Mouse (Mus musculus): ENCODE results near the gene Meox1.

Meox1 gene

DNA sequence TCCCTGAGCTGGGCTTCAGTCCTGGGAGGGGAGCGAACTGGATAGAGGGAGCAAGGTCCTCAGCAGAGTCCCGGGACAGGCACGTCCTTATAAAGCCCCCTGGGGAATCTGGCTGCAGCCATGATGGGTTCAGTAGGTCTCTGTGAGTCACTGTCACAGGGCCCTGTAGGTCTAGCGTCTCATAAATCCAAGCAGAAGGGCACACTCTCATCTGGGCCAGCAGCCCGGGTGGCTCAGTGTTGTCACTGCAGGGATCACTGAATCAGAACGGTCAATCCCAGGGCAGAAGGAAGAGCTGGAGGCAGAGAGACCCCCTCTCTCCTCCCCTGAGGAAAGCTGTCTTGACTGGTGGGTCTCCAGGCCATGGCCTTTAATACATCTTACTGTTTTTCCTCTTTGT lies 14.6 kb upstream of the Meox1 start:
- in situ Hi-C loops (cut with MboI; ENCODE audit: low pct_unique_long_range_greater_than_20kb in 1 of 2, low sequenced_read_pairs in 2 of 2, unreplicated experiment in 1 of 2) = no loop called here

- in situ Hi-C loops (cut with MboI; ENCODE audit: low pct_unique_long_range_greater_than_20kb in 1 of 2, low sequenced_read_pairs in 2 of 2, unreplicated experiment in 1 of 2) = no loop called here
These were observed 10.9 kb upstream of the Meox1 start for GRCm38 (mm10) chr11:101905115-101905514.

GRCm38 (mm10) chr11:101901309-101901708 lies 7.1 kb upstream of the Meox1 start:
- in situ Hi-C loops (cut with MboI; ENCODE audit: low pct_unique_long_range_greater_than_20kb in 1 of 2, low sequenced_read_pairs in 2 of 2, unreplicated experiment in 1 of 2) = loop anchor here in 1 of 2 experiments (5.0 kb wide), 1 partner anchor 59 kb away; no protein-coding TSS in a partner anchor

GRCm38 (mm10) chr11:101898328-101898727 lies 4.2 kb upstream of the Meox1 start:
- in situ Hi-C loops (cut with MboI; ENCODE audit: low pct_unique_long_range_greater_than_20kb in 1 of 2, low sequenced_read_pairs in 2 of 2, unreplicated experiment in 1 of 2) = no loop called here

DNA sequence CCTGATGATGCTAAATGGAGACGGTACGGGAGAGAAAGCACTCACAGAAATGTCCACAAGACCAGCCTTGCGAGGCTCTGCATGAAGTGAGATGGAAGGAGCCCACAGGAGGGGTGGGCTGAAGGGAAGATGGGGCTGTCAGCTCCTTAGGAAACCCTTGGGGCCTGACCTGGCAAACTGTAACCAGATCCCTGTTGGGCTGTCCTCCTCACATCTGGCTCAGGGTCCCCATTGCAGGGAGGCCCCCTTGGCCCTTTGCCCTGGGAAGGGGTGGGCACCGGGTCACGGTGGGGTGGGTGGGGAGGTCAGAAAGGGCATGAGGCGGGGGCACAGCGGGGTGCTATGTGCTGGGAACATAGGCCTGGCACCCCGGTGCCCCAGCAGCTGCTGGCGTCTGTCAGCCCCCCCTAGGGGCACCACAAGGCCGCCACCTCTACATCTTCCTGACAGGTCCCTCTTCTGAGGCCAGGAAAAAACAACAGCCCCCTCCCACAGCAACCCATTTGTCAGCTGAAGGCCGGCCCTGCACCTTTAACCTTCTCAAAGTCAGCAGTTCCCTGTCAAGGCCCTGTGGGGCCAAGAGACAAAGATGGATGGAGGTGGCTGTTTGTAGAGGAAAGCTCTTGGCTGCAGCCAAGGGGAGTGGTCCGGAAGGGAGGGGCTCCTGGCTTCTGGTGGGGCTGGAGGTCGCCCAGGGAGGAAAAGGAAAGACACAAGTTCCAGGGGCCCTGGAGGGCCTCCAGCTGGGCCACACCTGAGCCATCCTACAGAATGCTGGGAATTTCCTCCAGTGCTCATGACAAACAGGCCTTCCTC lies 2.6 kb upstream of the Meox1 start:
- in situ Hi-C loops (cut with MboI; ENCODE audit: low pct_unique_long_range_greater_than_20kb in 1 of 2, low sequenced_read_pairs in 2 of 2, unreplicated experiment in 1 of 2) = no loop called here

DNA sequence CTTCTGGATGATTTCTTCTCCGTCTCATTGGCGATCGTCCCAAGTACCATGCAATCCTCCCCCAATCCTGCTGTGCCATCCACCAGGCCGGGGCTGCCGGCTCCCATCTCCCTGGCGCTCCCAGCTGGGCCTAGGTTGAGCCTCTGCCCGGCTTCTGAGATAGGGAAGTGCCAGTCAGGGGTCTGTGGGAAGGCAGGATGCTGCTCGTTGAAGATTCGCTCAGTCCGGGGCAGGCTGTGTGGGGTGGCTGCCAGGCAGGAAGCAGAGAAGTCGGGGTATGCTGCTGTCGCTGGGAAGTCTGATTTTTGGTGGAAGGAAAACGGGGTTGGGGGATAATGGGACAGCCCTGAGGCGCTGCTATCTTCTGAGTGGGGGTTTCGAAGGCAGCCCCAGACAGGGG lies 614 bp downstream of the Meox1 start:
- in situ Hi-C loops (cut with MboI; ENCODE audit: low pct_unique_long_range_greater_than_20kb in 1 of 2, low sequenced_read_pairs in 2 of 2, unreplicated experiment in 1 of 2) = no loop called here

DNA sequence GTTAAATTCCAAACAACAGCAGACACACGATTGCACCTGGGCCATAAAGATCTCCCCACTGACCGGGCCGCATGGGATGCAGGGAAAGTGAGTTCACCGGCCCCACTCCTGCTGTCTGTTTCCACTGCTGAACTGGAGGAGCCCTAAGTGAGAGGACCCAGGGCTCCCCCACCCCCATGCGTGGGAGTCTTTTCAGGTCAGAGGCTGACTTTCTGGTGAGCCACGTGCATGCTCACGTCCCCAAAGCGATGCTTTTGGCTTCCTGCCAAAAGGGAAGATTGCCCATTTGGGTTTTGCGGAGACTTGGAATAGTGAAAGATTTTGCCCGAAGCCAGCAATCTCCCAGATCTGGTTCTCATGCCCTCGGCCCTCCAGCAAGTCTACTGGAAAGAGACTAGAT lies 2.7 kb downstream of the Meox1 start:
- in situ Hi-C loops (cut with MboI; ENCODE audit: low pct_unique_long_range_greater_than_20kb in 1 of 2, low sequenced_read_pairs in 2 of 2, unreplicated experiment in 1 of 2) = no loop called here

DNA sequence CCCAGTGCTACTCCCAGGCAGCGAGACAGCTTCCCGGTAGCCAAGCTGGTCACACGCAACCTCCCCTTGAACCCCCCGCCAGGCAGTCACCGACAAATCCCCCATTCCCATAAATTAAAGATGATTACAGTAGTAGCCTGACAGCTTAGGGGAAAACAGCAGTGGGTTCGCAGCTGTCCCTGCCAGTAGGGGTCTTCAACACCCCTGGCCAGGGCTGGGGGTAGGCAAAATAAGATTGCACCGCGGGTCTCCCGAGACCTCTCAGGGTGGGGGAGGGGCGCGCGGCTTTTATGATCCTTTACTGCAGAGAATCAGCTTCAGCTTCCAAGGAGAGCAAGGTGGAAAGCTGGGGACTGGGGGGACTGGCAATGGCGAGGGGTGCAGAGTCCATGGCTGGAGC lies 4.4 kb downstream of the Meox1 start:
- in situ Hi-C loops (cut with MboI; ENCODE audit: low pct_unique_long_range_greater_than_20kb in 1 of 2, low sequenced_read_pairs in 2 of 2, unreplicated experiment in 1 of 2) = no loop called here

GRCm38 (mm10) chr11:101888820-101889219 lies 5.4 kb downstream of the Meox1 start:
- in situ Hi-C loops (cut with MboI; ENCODE audit: low pct_unique_long_range_greater_than_20kb in 1 of 2, low sequenced_read_pairs in 2 of 2, unreplicated experiment in 1 of 2) = no loop called here

DNA sequence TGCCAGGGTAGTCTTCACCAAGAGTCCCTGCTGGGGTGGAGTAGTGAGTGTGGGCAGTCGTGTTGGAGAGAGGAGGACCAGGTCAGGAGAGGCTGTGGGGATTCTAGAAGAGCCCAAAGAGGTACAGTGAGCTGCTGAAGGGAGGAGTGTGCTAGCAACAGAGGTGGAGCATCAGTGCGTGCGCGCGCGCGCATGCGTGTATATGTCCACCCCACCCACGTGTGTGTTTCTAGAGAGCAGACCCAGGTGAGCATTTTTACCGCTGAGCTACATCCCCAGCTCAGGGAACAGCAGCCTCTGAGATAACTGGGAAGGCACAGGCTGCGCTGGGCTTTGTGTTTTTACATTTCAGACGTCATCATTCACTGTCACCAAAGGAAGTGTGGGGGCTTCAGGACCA lies 7.7 kb downstream of the Meox1 start:
- in situ Hi-C loops (cut with MboI; ENCODE audit: low pct_unique_long_range_greater_than_20kb in 1 of 2, low sequenced_read_pairs in 2 of 2, unreplicated experiment in 1 of 2) = no loop called here

- in situ Hi-C loops (cut with MboI; ENCODE audit: low pct_unique_long_range_greater_than_20kb in 1 of 2, low sequenced_read_pairs in 2 of 2, unreplicated experiment in 1 of 2) = no loop called here
These were observed 8.3 kb downstream of the Meox1 start for GRCm38 (mm10) chr11:101885881-101886319.

- in situ Hi-C loops (cut with MboI; ENCODE audit: low pct_unique_long_range_greater_than_20kb in 1 of 2, low sequenced_read_pairs in 2 of 2, unreplicated experiment in 1 of 2) = no loop called here
These were observed 8.9 kb downstream of the Meox1 start for GRCm38 (mm10) chr11:101885232-101885631.

DNA sequence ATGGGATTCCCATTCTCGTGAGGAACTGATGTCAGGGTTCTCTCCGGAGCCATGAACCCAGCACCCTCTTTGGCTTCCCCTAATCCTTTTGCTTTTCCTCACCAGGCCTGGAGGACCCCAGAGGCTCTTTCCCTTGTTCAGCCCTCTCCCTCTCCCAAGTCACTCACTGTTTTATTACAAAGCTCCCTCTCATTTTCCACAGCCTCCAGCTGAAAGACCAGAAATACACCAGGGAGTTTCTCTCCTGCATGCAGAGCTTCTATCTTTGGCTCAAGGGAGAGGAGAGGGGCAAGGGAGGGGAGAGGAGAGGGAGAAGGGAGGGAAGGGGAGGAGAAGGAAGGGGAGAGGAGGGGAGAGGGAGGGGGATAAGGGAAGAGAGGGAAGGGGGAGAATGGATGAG lies 10.3 kb downstream of the Meox1 start:
- in situ Hi-C loops (cut with MboI; ENCODE audit: low pct_unique_long_range_greater_than_20kb in 1 of 2, low sequenced_read_pairs in 2 of 2, unreplicated experiment in 1 of 2) = no loop called here

DNA sequence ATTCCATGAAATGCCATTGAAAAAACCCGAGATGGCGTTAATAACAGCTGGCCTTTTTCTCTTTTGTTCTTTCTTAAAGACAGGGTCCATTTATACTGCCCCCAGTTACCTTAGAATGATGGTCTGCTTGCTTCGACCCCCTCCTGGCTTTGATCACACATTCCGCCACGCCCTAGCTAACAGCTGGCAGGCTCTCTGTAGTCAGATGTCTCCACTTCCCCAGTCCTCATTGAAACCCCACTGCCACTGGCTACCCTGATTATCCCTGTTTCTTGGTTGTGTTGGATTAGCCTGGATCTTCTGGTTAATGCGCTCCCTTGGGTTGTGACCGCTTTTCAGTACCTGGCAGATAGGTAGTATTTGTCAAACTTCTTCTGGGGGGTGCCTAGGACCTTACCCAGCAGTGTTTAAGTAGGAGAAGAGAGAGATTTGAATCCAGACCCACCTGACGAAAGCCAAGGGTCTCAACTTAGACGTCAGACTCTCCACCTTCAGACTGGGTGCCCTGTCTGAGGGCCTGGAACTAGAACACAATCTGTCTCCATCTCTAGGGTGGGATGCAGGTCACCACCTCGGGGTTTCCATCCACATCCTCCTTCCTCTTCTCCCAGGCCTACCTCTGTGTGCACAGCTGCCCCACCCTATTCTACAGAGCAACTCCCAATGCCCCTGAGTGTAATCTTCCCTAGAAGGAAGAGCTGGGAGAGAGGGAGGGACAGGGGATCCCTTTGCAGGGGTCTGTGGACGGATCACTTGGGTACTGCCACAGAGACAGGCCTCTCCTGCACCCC lies 11.5 kb downstream of the Meox1 start:
- in situ Hi-C loops (cut with MboI; ENCODE audit: low pct_unique_long_range_greater_than_20kb in 1 of 2, low sequenced_read_pairs in 2 of 2, unreplicated experiment in 1 of 2) = no loop called here

- in situ Hi-C loops (cut with MboI; ENCODE audit: low pct_unique_long_range_greater_than_20kb in 1 of 2, low sequenced_read_pairs in 2 of 2, unreplicated experiment in 1 of 2) = no loop called here
These were observed 12.5 kb downstream of the Meox1 start for GRCm38 (mm10) chr11:101881604-101882071.

- in situ Hi-C loops (cut with MboI; ENCODE audit: low pct_unique_long_range_greater_than_20kb in 1 of 2, low sequenced_read_pairs in 2 of 2, unreplicated experiment in 1 of 2) = no loop called here
These were observed 13.0 kb downstream of the Meox1 start for GRCm38 (mm10) chr11:101881185-101881584.

DNA sequence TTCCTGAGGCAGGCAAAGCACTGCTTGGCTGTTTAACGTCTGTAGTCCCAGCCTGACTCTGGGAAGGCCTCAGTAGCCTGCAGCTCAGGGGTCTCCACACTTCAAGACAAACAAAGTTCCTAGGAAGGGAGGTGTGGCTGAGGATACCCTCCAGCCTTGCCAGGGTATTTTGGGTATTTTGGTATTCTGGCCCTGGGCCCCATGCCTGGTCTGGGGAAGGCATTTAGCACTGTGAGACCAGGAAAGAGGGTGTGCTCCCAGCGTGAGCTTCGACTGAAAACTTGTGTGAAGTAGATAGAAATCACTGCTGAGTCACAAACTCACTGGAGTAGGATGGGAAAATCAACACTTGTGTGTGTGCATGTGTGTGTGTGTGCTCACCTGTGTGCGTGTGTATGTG lies 14.5 kb downstream of the Meox1 start:
- in situ Hi-C loops (cut with MboI; ENCODE audit: low pct_unique_long_range_greater_than_20kb in 1 of 2, low sequenced_read_pairs in 2 of 2, unreplicated experiment in 1 of 2) = no loop called here

GRCm38 (mm10) chr11:101878696-101879095 lies 15.5 kb downstream of the Meox1 start:
- in situ Hi-C loops (cut with MboI; ENCODE audit: low pct_unique_long_range_greater_than_20kb in 1 of 2, low sequenced_read_pairs in 2 of 2, unreplicated experiment in 1 of 2) = no loop called here

DNA sequence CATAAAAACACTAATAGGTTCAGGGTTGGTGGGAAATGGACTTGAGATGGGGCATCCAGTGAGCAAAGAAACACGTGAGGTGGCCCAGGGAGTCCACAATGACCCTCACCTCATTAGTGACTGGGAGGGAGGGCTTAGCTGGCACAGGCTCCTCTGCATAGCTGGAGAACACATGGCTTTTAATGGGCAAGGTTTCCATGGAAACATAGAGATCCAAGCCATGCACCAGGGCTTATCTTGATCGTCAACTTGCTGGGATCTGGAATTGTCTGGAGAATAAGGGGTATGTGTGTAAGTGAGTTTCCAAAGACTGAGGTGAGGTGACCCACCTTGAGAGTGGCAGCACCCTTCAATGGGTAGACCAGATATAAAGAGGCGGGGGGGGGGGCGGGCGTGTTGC lies 19.2 kb downstream of the Meox1 start:
- in situ Hi-C loops (cut with MboI; ENCODE audit: low pct_unique_long_range_greater_than_20kb in 1 of 2, low sequenced_read_pairs in 2 of 2, unreplicated experiment in 1 of 2) = no loop called here

GRCm38 (mm10) chr11:101873909-101874308 lies 20.3 kb downstream of the Meox1 start:
- in situ Hi-C loops (cut with MboI; ENCODE audit: low pct_unique_long_range_greater_than_20kb in 1 of 2, low sequenced_read_pairs in 2 of 2, unreplicated experiment in 1 of 2) = no loop called here
